Mouse (Mus musculus) heart, adult 18-20 months (tissue): Measurements from ENCODE around the gene Tcp11l1. TPM values are rescaled to one million over a fixed set of nuclear protein-coding genes. Genes with fewer than 3 reads are reported as not detected.

Experiments
- total RNA-seq, 2 experiments: library from RNA; stranded (reverse); gene quantifications; 2 replicates each; pipeline ENCODE4 v1.2.3; 2021

Gene Tcp11l1
- total RNA-seq, 2 experiments from 2014 or later: 6.8 to 7.2 TPM

Other genes with a start within 250 kb of the Tcp11l1 start
- gene Hipk3, start 217.7 kb downstream of the Tcp11l1 start, total RNA-seq: 100 to 1,000 TPM; 209 to 220 TPM
- 10 to 100 TPM; 11.5 to 12.9 TPM for gene Cstf3, start 121.6 kb downstream of the Tcp11l1 start, total RNA-seq
- gene Pin1rt1, start 4.2 kb upstream of the Tcp11l1 start, total RNA-seq: not detected
- gene Depdc7, start 30.7 kb upstream of the Tcp11l1 start, total RNA-seq: 1 to 10 TPM; 1.6 to 1.8 TPM
- 10 to 100 TPM; 26.5 to 28.1 TPM for gene Qser1, start 104.6 kb upstream of the Tcp11l1 start, total RNA-seq
- under 1 TPM; 0.69 to 0.72 TPM for gene Prrg4, start 137.7 kb upstream of the Tcp11l1 start, total RNA-seq
- gene Ccdc73, start 155.6 kb upstream of the Tcp11l1 start, total RNA-seq: 1 to 10 TPM; 3.1 to 4.4 TPM